Mouse (Mus musculus): Measurements from ENCODE around the gene Taldo1.

Gene Taldo1

GRCm38 (mm10) chr7:141426948-141427730 is 35.1 kb downstream of the Taldo1 start:
- no peak for DNase-seq

- no peak for DNase-seq
Measured at GRCm38 (mm10) chr7:141428701-141429100, 36.7 kb downstream of the Taldo1 start.

- DNase-seq, result no peak
Measured at GRCm38 (mm10) chr7:141429310-141429709, 37.3 kb downstream of the Taldo1 start, which contains the start of gene Cend1. Cend1 (minus strand) TSS chr7:141429491.

GRCm38 (mm10) chr7:141429840-141430584 is 38.0 kb downstream of the Taldo1 start:
- DNase-seq, result no peak

- DNase-seq, result no peak
Measured at GRCm38 (mm10) chr7:141430585-141431240, 38.7 kb downstream of the Taldo1 start.

GRCm38 (mm10) chr7:141431434-141432185 is 39.6 kb downstream of the Taldo1 start:
- DNase-seq, result no peak

- no peak for DNase-seq
Measured at GRCm38 (mm10) chr7:141432186-141432611, 40.2 kb downstream of the Taldo1 start.

GRCm38 (mm10) chr7:141432741-141433516 is 40.9 kb downstream of the Taldo1 start:
- DNase-seq, result no peak

- DNase-seq, result no peak
Measured at GRCm38 (mm10) chr7:141433517-141434400, 41.8 kb downstream of the Taldo1 start.

GRCm38 (mm10) chr7:141434464-141434863 is 42.5 kb downstream of the Taldo1 start:
- DNase-seq, result no peak

- no peak for DNase-seq
Measured at GRCm38 (mm10) chr7:141435129-141435855, 43.3 kb downstream of the Taldo1 start.

- no peak for DNase-seq
Measured at GRCm38 (mm10) chr7:141435856-141436522, 44.0 kb downstream of the Taldo1 start.

- DNase-seq, result no peak
Measured at GRCm38 (mm10) chr7:141436523-141436892, 44.5 kb downstream of the Taldo1 start.

- peak; percentile 73 for DNase-seq
Measured at GRCm38 (mm10) chr7:141437178-141438120, 45.5 kb downstream of the Taldo1 start, which contains the start of gene Slc25a22. Slc25a22 (minus strand) TSS chr7:141437892.

GRCm38 (mm10) chr7:141438201-141438968 is 46.4 kb downstream of the Taldo1 start:
- no peak for DNase-seq

GRCm38 (mm10) chr7:141439140-141439679 is 47.2 kb downstream of the Taldo1 start:
- DNase-seq, result no peak

GRCm38 (mm10) chr7:141439811-141440210 is 47.8 kb downstream of the Taldo1 start:
- DNase-seq, result no peak
